Mouse (Mus musculus): ENCODE data around the gene Lcmt2. TPM values are rescaled to one million over a fixed set of nuclear protein-coding genes. Genes with fewer than 3 reads are reported as not detected.

Gene Lcmt2
- polyA plus RNA-seq, 1 experiment: 9.8 TPM

DNA sequence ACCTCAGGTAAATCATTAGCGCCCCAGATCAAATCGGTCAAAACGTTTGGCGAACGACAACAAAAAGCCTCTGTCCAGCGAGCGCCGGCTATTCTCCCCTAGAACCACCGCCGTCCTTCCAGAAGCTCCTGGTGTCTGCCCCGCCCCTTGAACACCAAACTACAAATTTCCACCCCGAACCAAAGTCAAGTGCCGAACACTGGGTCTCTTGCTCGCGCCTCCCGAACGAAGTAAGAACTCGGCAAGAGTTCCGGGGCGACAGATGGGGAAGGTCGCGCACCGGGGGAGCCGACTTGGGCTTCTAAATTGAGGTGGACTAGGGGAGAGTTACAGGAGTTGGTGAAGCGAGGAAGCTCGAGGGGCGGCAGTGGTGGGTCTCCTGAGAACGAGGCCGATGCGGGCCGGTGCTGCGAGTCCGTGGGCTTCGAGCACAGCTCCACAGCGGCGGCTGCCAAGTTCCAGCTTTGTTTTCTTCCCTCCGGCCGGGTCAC lies 30.1 kb upstream of the Lcmt2 start, which contains the start of gene Tubgcp4:
Gene Tubgcp4 (plus strand): TSS at position 174 of the 491 bp plus-strand sequence.
- H3K36me3 ChIP-seq (ENCODE audit: control insufficient read depth, insufficient read depth, low read length): peaks cover 5% of the 10 kb centered on the region
- peak; percentile 82 for DNase-seq

DNA sequence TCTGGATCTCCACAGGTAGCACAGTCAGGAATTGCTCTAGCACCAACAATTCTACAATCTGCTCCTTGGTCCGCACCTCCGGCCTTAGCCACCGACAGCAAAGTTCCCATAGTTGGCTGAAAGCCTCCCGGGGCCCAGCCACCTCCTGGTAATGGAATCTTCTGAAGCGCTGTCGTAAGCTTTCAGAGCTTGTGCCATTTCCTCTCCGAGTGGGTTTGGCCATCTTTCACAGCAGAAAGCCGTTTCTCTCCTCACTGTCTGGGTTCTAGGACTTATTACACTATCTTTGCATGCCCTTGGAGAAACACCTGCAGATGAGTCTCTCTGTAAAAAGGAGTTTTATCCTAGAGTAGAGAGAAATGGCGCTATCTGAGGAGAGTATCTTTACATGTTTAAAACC lies 29.4 kb upstream of the Lcmt2 start:
- Histone ChIP-seq H3K4me3 (ENCODE audit: insufficient read depth, low read depth, low read length) (peak overlapping the region; percentile 99), H3K4me1 (ENCODE audit: control insufficient read depth, insufficient read depth, low read length) (peaks cover 9% of the 10 kb centered on the region; the same call in 1 of the 2 replicates), H3K27me3 (replicated peaks; ENCODE audit: control insufficient read depth, insufficient read depth, low read length) (no peaks in the 10 kb centered on the region), H3K36me3 (ENCODE audit: control insufficient read depth, insufficient read depth, low read length) (peaks cover 4% of the 10 kb centered on the region), H3K27ac (ENCODE audit: insufficient read depth, low read depth, low read length) (peak overlapping the region; percentile 94)
- peak; percentile 63 for DNase-seq
- 1% methylated on average over 9 of the region's 9 CpGs for WGBS
- TF ChIP-seq CTCF (conservative IDR thresholded peaks at IDR 0.05; ENCODE audit: insufficient read depth, insufficient read length, low read depth, low read length) (no peak), POLR2A (IDR thresholded peaks at IDR 0.05; ENCODE audit: low read depth, low read length) (no peak)

More for the DNA sequence above, 30.1 kb upstream of the Lcmt2 start, which contains the start of gene Tubgcp4:
- under 1% methylated on average over 38 of the region's 38 CpGs for WGBS
- H3K4me3 ChIP-seq (ENCODE audit: insufficient read depth, low read depth, low read length): peak within 1 kb of the TSS; percentile 99
- H3K4me1 ChIP-seq (ENCODE audit: control insufficient read depth, insufficient read depth, low read length): peaks cover 9% of the 10 kb centered on the region; the same call in 1 of the 2 replicates
- TF ChIP-seq CTCF (conservative IDR thresholded peaks at IDR 0.05; ENCODE audit: insufficient read depth, insufficient read length, low read depth, low read length) (no peak), POLR2A (IDR thresholded peaks at IDR 0.05; ENCODE audit: low read depth, low read length) (no peak)
- H3K27ac ChIP-seq (ENCODE audit: insufficient read depth, low read depth, low read length): peak within 1 kb of the TSS; percentile 94
- H3K27me3 ChIP-seq (replicated peaks; ENCODE audit: control insufficient read depth, insufficient read depth, low read length): no peaks in the 10 kb centered on the region

DNA sequence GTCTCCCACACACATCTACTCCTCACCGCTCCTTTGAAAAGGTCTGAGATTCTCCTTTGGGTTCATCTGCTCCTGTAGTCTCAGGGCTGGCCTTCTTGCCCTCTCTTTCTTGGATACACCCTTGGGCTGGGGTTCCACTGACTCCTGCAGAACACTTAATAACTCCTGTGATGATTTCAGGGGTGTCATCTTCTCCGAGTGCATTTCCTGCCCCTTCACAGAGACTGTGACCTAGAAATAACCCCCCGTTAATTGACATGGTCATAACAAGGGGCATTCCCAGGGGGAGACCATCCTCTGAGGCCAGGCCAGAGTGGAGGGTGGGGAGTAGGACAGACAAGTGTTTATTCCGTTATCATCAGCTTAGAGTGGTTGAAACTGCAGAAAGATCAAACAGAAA lies 28.7 kb upstream of the Lcmt2 start:
- WGBS: 37% methylated on average over 4 of the region's 4 CpGs
- peaks cover 3% of the 10 kb centered on the region; the same call in 1 of the 2 replicates for H3K36me3 ChIP-seq (ENCODE audit: control insufficient read depth, insufficient read depth, low read length)
- DNase-seq: no peak
- no peak for TF ChIP-seq CTCF (conservative IDR thresholded peaks at IDR 0.05; ENCODE audit: insufficient read depth, insufficient read length, low read depth, low read length)
- TF ChIP-seq POLR2A (IDR thresholded peaks at IDR 0.05; ENCODE audit: low read depth, low read length): no peak
- H3K27me3 ChIP-seq (replicated peaks; ENCODE audit: control insufficient read depth, insufficient read depth, low read length): no peaks in the 10 kb centered on the region
- H3K4me1 ChIP-seq (ENCODE audit: control insufficient read depth, insufficient read depth, low read length): peaks cover 9% of the 10 kb centered on the region; the same call in 1 of the 2 replicates
- peak overlapping the region; percentile 31 for H3K4me3 ChIP-seq (ENCODE audit: insufficient read depth, low read depth, low read length)
- H3K27ac ChIP-seq (ENCODE audit: insufficient read depth, low read depth, low read length): no peak overlapping the region

DNA sequence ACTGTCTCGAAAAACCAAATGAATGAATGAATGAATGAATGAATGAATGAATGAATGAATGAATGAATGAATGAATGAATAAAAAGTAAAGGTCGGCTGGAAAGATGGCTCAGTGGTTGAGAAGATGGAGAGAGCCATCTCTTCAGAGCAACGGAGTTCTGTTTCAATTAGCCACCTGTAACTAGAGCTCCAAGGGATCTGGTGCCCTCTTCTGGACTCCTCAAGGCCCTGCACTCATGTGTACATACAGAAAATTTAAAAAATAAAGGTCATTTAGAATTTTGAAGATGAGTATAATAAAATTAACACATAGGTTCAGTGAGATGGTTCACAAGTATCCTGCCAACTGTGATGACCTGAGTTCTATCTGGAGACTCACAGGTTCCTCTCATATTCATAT lies 12.6 kb upstream of the Lcmt2 start:
- no peak overlapping the region for H3K4me3 ChIP-seq (ENCODE audit: insufficient read depth, low read depth, low read length)
- no peaks in the 10 kb centered on the region for H3K27me3 ChIP-seq (replicated peaks; ENCODE audit: control insufficient read depth, insufficient read depth, low read length)
- H3K36me3 ChIP-seq (ENCODE audit: control insufficient read depth, insufficient read depth, low read length): peaks cover 10% of the 10 kb centered on the region
- H3K27ac ChIP-seq (ENCODE audit: insufficient read depth, low read depth, low read length): no peak overlapping the region
- TF ChIP-seq POLR2A (IDR thresholded peaks at IDR 0.05; ENCODE audit: low read depth, low read length): no peak
- peak; percentile 35; the same call in 1 of the 2 replicates for TF ChIP-seq CTCF (conservative IDR thresholded peaks at IDR 0.05; ENCODE audit: insufficient read depth, insufficient read length, low read depth, low read length)
- 88% methylated on average over 3 of the region's 3 CpGs for WGBS
- DNase-seq: no peak
- H3K4me1 ChIP-seq (ENCODE audit: control insufficient read depth, insufficient read depth, low read length): no peaks in the 10 kb centered on the region

DNA sequence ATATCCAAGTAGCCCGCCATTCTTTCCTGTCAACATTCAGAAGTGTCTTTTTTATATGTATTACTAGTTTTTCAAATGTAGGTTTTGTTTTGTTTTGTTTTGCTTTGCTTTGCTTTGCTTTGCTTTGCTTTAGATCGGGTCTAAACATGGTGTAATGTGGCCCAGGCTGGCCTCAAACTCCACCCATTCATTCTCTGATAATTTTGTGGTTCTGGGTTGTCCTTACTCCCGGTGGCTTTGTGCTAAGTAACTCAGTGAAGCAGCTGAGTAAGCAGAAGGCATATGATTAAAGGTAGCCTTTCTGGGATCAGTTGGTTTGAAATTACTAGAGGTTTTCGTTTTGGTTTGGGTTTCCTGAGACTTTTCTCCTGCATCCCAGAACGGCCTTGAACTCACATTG lies 9.2 kb upstream of the Lcmt2 start:
- TF ChIP-seq CTCF (conservative IDR thresholded peaks at IDR 0.05; ENCODE audit: insufficient read depth, insufficient read length, low read depth, low read length): no peak
- TF ChIP-seq POLR2A (IDR thresholded peaks at IDR 0.05; ENCODE audit: low read depth, low read length): no peak
- Histone ChIP-seq H3K27ac (ENCODE audit: insufficient read depth, low read depth, low read length) (no peak overlapping the region), H3K4me3 (ENCODE audit: insufficient read depth, low read depth, low read length) (no peak overlapping the region), H3K4me1 (ENCODE audit: control insufficient read depth, insufficient read depth, low read length) (no peaks in the 10 kb centered on the region), H3K27me3 (replicated peaks; ENCODE audit: control insufficient read depth, insufficient read depth, low read length) (no peaks in the 10 kb centered on the region), H3K36me3 (ENCODE audit: control insufficient read depth, insufficient read depth, low read length) (peaks cover 6% of the 10 kb centered on the region)
- WGBS: 79% methylated on average over 5 of the region's 5 CpGs
- DNase-seq: no peak

DNA sequence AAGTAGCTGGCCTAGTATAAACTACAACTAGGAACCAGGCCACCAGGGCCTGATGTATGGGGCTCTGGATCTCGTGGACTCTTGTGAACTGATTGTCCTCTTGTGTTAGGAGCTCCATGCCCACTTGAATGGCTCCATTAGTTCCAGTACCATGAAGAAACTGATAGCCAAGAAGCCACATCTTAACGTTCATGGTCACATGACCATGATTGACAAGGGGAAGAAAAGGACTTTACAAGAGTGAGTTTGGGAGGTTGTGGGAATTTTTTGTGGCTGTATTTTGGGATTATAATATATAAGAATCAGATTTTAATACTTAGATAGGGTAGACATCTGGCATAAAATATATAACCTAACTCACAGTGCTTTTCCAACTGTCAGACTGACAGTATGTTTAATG lies 2.0 kb upstream of the Lcmt2 start:
- WGBS: 71% methylated on average over 2 of the region's 2 CpGs
- H3K27ac ChIP-seq (ENCODE audit: insufficient read depth, low read depth, low read length): no peak overlapping the region
- H3K36me3 ChIP-seq (ENCODE audit: control insufficient read depth, insufficient read depth, low read length): no peaks in the 10 kb centered on the region; the same call in 1 of the 2 replicates
- no peak overlapping the region for H3K4me3 ChIP-seq (ENCODE audit: insufficient read depth, low read depth, low read length)
- H3K27me3 ChIP-seq (replicated peaks; ENCODE audit: control insufficient read depth, insufficient read depth, low read length): no peaks in the 10 kb centered on the region
- DNase-seq: no peak
- H3K4me1 ChIP-seq (ENCODE audit: control insufficient read depth, insufficient read depth, low read length): peaks cover 12% of the 10 kb centered on the region
- TF ChIP-seq CTCF (conservative IDR thresholded peaks at IDR 0.05; ENCODE audit: insufficient read depth, insufficient read length, low read depth, low read length): no peak
- TF ChIP-seq POLR2A (IDR thresholded peaks at IDR 0.05; ENCODE audit: low read depth, low read length): no peak

DNA sequence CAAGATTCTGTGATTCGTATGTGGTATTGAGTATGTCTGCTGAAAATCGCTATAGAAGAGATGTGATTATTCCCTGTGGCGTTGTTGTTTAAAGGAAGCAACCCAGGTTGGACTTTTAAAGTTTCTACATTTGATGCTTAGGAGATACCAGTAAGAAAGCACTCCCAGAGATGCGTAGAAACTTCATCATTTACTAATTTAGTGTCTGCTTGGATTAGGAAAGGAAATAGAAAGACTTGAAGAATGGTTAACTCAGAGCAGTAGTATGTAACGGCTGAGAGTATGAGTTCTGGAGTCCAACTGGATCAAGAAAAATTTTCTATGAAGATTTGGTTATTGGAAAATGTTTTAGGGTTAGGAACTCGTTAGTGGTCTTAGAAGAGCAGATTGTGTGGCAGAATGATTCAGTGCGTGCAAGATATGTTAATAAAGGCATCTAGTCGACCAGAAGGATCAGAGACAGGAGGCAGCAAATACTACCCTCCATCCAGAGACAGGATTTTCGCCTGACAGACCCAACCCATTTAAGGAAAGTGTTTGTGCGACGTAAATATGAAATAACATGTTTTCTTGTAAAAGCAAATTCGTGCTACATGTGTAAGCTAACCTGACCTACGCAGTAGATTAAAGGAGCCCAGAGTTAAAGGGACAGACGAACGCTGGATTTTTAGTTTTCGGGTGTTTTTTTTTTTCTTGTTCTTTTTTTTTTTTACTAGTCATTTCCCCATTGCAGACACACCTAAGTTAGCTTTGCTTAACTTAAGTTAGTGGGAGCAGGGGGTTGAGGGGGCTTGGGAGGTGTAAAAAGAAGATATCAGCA lies 973 bp upstream of the Lcmt2 start:
- H3K27ac ChIP-seq (ENCODE audit: insufficient read depth, low read depth, low read length): no peak overlapping the region
- H3K4me1 ChIP-seq (ENCODE audit: control insufficient read depth, insufficient read depth, low read length): peaks cover 16% of the 10 kb centered on the region
- H3K36me3 ChIP-seq (ENCODE audit: control insufficient read depth, insufficient read depth, low read length): no peaks in the 10 kb centered on the region; the same call in 1 of the 2 replicates
- no peaks in the 10 kb centered on the region for H3K27me3 ChIP-seq (replicated peaks; ENCODE audit: control insufficient read depth, insufficient read depth, low read length)
- TF ChIP-seq CTCF (conservative IDR thresholded peaks at IDR 0.05; ENCODE audit: insufficient read depth, insufficient read length, low read depth, low read length) (no peak), POLR2A (IDR thresholded peaks at IDR 0.05; ENCODE audit: low read depth, low read length) (no peak)
- H3K4me3 ChIP-seq (ENCODE audit: insufficient read depth, low read depth, low read length): peak overlapping the region; percentile 95
- 62% methylated on average over 16 of the region's 16 CpGs for whole genome bisulfite sequencing
- DNase-seq: no peak
